Mouse (Mus musculus) midbrain, embryonic 11.5 days (tissue): ENCODE data around the gene Pgs1. TPM values are rescaled to one million over a fixed set of nuclear protein-coding genes. Genes with fewer than 3 reads are reported as not detected.

Experiments
- ATAC-seq: fragments of 200-750 bp; cut with Nextera tagmentation; 2 replicates; pipeline ENCODE4 v1.8.0; 2017; ENCODE audit warnings: moderate TSS enrichment, moderate library complexity; ENCODE audit not compliant: low FRiP score
- DNase-seq: peaks from one replicate; pipeline ENCODE4 v3.0.0; 2015; ENCODE audit warnings: low spot score; ENCODE audit errors: missing footprints
- H3K27ac ChIP-seq: fragments of 300-500 bp; sonication (generic); 2 replicates; pipeline ENCODE4 v1.5.1; 2014; ENCODE audit warnings: low read depth, low read length
- H3K27me3 ChIP-seq: fragments of 300-500 bp; sonication (generic); 2 replicates; pipeline ENCODE4 v1.6.1; 2014; ENCODE audit warnings: mild to moderate bottlenecking, low read length, moderate library complexity, mixed read lengths; ENCODE audit not compliant: control insufficient read depth, insufficient read depth
- H3K36me3 ChIP-seq: fragments of 300-500 bp; sonication (generic); 2 replicates; pipeline ENCODE4 v1.6.1; 2014; ENCODE audit warnings: mild to moderate bottlenecking, low read length, moderate library complexity, mixed read lengths; ENCODE audit not compliant: control insufficient read depth, insufficient read depth
- H3K4me1 ChIP-seq: fragments of 300-500 bp; sonication (generic); 2 replicates; pipeline ENCODE4 v1.6.1; 2014; ENCODE audit warnings: low read length; ENCODE audit not compliant: control insufficient read depth, insufficient read depth
- H3K4me2 ChIP-seq: fragments of 300-500 bp; sonication (generic); 2 replicates; pipeline ENCODE4 v1.6.1; 2014; ENCODE audit warnings: mild to moderate bottlenecking, moderate library complexity
- H3K4me3 ChIP-seq: fragments of 300-500 bp; sonication (generic); 2 replicates; pipeline ENCODE4 v1.5.1; 2014; ENCODE audit warnings: low read depth, low read length
- H3K9ac ChIP-seq: fragments of 300-500 bp; sonication (generic); 2 replicates; pipeline ENCODE4 v1.6.1; 2014; ENCODE audit warnings: low read length
- H3K9me3 ChIP-seq: fragments of 300-500 bp; sonication (generic); 2 replicates; pipeline ENCODE4 v1.6.1; 2016; ENCODE audit warnings: low read length; ENCODE audit not compliant: control insufficient read depth
- WGBS: fragments of 180-500 bp; shearing (Covaris S2); extraction: QIAGEN DNeasy Blood & Tissue Kit; methylation state at CpG from one replicate; pipeline ENCODE4 v1.1.7; 2014; 5-methylcytosine and 5-hydroxymethylcytosine counted together
- polyA plus RNA-seq: library from polyadenylated mRNA; unstranded; fragments of >200 nt; fragmentation: Nextera tagmentation; extraction: Ambion mirVana; gene quantifications from 2 replicates; pipeline ENCODE4 v1.2.1, GENCODE M21; 2014

Gene Pgs1
- 40.2 and 42.7 TPM in 2 replicates for polyA plus RNA-seq

DNA sequence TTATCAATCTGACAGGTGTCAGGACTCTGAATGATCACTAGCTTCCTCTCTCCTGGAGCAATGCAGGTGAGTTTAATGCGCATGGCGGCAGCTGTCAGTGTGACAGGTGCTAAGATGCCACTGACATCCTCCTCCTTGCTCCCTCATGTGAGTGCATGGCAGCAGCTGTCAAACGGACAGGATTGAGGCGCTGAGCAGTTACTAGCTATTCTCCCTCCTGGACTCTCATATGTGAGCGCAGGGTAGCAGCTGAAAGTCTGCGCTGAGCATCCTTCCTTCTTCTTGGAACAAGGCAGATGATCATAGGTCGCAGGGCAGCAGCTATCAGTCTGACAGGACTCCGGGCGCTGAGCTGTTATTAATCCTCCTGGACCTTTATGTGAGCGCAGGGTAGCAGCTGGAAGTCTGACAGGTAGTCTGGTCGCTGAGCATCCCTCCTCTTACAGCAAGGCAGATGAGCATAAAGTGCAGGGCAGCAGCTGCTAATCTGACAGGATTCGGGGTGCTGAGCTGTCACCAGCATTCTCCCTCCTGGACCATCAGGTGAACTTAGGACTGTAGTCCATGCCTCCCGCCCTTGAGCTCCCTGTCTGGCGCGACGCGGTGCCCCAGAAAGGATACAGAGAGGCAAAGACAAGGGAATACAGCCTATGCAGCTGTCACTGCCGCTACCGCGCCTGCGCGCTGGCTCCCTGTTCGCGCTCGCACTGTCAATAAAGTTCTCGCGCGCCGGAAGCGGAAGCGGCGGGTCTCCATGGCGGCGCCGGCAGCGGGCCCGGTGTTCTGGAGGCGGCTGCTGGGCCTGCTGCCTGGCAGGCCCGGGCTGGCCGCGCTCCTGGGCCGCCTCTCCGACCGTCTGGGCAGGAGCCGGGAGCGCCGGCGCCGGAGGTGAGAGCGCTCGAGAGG is at the start of gene Pgs1:
TSS of gene Pgs1 (plus strand) at position 167 of the 906 bp plus-strand sequence.
- 7% methylated on average over 48 of the region's 51 CpGs for WGBS
- Histone ChIP-seq H3K9ac (peak within 1 kb of the TSS; percentile 94), H3K27ac (peak within 1 kb of the TSS; percentile 67; the same call in 1 of the 2 replicates), H3K4me1 (peaks cover 25% of the 10 kb centered on the region), H3K4me2 (peak within 1 kb of the TSS; percentile 93), H3K4me3 (peak within 1 kb of the TSS; percentile 100), H3K27me3 (no peaks in the 10 kb centered on the region), H3K36me3 (no peaks in the 10 kb centered on the region), H3K9me3 (no peaks in the 10 kb centered on the region)
- DNase-seq (peak; percentile 100), ATAC-seq (peak; percentile 86)

DNA sequence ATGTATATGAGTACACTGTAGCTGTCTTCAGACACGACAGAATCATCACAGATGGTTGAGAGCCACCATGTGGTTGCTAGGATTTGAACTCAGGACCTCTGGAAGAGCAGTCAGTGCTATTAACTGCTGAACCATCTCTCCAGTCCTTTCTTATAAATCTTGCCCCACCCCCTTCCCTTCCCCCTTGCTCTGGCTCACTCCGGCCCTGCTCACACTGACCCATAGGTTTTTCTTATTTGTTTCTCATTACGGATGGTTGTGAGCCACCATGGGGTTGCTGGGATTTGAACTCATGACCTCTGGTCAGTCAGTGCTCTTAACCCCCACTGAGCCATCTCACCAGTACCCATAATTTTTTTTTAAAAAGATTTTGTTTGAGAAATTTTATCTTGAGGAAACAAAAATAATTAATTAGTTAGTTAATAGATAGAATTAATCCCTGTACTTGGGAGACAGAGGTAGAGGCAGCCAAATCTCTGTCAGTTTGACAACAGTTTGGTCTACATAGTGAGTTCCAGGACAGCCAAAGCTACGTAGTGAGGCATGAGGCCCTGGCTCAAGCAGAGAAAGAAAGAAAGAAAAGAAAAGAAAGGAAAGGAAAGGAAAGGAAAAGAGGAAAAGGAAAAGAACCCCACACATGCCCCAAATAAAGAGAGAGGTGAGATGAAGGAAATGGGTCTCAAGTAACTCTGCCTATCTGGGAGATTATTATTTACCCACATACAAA is 46.9 kb upstream of the Pgs1 start:
- 0 out of 2 replicates have a peak, but pooled peaks have one; percentile 29 for ATAC-seq
- no peak overlapping the region for H3K4me2 ChIP-seq

DNA sequence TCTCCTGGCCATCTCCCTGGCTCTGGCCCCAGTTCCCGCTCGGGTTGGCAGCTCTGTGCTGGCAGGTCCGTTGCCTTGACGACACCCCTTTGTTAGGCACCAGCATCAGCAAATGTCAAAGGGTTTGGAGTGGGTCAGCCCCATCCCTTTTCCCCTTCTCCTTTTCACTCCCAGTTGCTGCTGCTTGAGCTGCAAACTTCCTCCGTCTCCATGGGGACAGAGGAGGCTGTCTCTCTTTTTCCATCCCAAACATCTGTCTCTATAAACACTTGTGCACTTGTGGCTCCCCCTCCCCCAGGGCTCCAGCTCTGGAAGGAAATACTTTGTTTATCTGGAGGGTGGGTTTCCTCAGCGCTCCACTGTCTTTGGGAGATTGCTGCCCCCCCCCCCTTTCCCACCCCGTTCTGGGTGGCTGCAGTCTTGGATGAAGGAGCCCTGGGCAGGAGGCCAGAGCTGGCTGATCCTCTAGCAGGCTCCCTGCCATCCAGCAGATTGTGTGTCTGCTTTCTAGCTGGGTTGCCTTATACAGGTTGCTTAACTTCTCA is 46.3 kb upstream of the Pgs1 start:
- ATAC-seq (peak; percentile 92), DNase-seq (peak; percentile 96)
- Histone ChIP-seq H3K9ac (peak overlapping the region; percentile 13; the same call in 1 of the 2 replicates), H3K4me1 (peaks cover 36% of the 10 kb centered on the region), H3K27me3 (no peaks in the 10 kb centered on the region), H3K4me2 (peak overlapping the region; percentile 6; the same call in 1 of the 2 replicates), H3K27ac (peak overlapping the region; percentile 77), H3K4me3 (no peak overlapping the region), H3K36me3 (no peaks in the 10 kb centered on the region), H3K9me3 (no peaks in the 10 kb centered on the region)
- WGBS, result 1% methylated on average over 7 of the region's 7 CpGs

More for the DNA sequence above, 46.9 kb upstream of the Pgs1 start:
- H3K27me3 ChIP-seq, result no peaks in the 10 kb centered on the region
- H3K4me3 ChIP-seq, result no peak overlapping the region
- no peaks in the 10 kb centered on the region for H3K9me3 ChIP-seq
- peaks cover 36% of the 10 kb centered on the region for H3K4me1 ChIP-seq
- peak overlapping the region; percentile 77 for H3K27ac ChIP-seq
- DNase-seq, result peak; percentile 86
- H3K9ac ChIP-seq, result no peak overlapping the region
- WGBS, result 14% methylated on average over 4 of the region's 4 CpGs
- H3K36me3 ChIP-seq, result no peaks in the 10 kb centered on the region

DNA sequence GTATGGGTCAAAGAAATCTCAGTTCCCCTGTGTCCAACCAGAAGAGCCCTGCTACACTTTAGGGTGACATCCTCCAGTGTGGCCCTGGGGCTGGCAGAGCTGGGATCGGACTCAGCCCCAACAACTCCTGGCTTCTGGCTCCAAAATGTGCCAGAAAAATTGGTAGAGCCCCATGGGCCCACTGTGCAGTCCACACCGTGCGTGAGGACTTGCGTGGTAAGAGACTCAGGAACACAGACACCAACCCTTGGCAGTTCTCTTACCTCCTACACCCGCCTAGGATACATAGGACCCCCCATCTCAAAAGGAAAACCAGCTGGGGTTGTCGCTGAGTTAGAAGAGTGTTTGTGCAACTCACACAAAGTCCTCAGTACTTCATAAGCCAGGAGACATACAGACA is 45.2 kb upstream of the Pgs1 start:
- no peaks in the 10 kb centered on the region for H3K27me3 ChIP-seq
- H3K9ac ChIP-seq, result no peak overlapping the region
- no peak for ATAC-seq
- no peak for DNase-seq
- no peak overlapping the region for H3K27ac ChIP-seq
- no peak overlapping the region for H3K4me2 ChIP-seq
- no peaks in the 10 kb centered on the region for H3K36me3 ChIP-seq
- peaks cover 34% of the 10 kb centered on the region for H3K4me1 ChIP-seq
- H3K9me3 ChIP-seq, result no peaks in the 10 kb centered on the region
- 94% methylated on average over 6 of the region's 6 CpGs for WGBS
- no peak overlapping the region for H3K4me3 ChIP-seq

DNA sequence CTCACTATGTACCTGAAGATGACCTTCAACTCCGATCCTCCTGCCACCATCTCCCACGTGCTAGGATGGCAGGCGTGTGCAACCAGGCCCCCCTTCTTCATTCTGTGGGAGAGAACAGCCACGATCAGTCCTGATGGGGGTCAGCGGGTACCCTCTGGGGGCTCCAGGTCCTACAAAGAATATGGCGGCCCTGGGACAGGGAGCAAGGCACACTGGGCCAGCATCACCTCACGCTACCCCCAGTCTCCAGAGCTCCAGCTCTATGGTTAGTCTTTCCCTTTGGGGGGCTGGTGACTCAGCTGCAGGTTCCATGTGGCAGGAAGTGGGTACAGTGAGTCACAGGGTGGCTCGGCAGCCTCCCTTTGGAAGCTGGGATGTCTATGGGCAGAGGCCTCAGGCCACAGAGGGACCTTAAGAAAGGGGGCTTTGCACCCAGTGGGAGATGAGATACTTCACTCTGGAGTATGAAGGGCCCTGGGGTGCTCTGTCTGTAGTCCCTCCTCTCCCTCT is 44.7 kb upstream of the Pgs1 start:
- WGBS, result 82% methylated on average over 8 of the region's 8 CpGs
- ATAC-seq, result no peak
- Histone ChIP-seq H3K27me3 (no peaks in the 10 kb centered on the region), H3K9ac (no peak overlapping the region), H3K4me2 (no peak overlapping the region), H3K36me3 (no peaks in the 10 kb centered on the region), H3K4me3 (no peak overlapping the region), H3K4me1 (peaks cover 34% of the 10 kb centered on the region), H3K27ac (no peak overlapping the region), H3K9me3 (no peaks in the 10 kb centered on the region)
- DNase-seq, result no peak

DNA sequence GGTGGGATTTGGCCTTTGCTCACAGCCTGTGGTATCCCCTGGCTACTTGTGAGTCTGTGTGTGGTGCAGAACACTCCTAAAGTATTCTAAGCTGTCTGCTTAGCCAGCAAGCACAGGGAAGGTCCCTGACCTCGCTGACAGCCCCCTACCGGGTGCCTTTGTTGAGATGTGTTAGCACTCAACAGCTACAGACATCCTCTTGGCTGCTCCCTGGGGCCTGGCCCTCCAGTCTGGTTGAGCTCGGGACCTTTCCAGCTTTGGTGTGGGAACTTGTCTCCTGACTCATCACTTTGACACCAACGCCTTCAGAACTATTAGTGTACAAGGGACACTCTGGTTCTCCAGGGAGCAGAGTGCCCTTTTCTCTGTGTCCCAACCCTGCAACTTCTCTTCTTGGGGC is 44.2 kb upstream of the Pgs1 start:
- 8% methylated on average over 4 of the region's 4 CpGs for WGBS
- Histone ChIP-seq H3K9me3 (no peaks in the 10 kb centered on the region), H3K27ac (0 out of 2 replicates have a peak overlapping the region, but pooled peaks have one; percentile 5), H3K36me3 (no peaks in the 10 kb centered on the region), H3K4me2 (no peak overlapping the region), H3K27me3 (no peaks in the 10 kb centered on the region), H3K4me3 (no peak overlapping the region), H3K9ac (no peak overlapping the region), H3K4me1 (peaks cover 34% of the 10 kb centered on the region)
- no peak for DNase-seq
- no peak for ATAC-seq

DNA sequence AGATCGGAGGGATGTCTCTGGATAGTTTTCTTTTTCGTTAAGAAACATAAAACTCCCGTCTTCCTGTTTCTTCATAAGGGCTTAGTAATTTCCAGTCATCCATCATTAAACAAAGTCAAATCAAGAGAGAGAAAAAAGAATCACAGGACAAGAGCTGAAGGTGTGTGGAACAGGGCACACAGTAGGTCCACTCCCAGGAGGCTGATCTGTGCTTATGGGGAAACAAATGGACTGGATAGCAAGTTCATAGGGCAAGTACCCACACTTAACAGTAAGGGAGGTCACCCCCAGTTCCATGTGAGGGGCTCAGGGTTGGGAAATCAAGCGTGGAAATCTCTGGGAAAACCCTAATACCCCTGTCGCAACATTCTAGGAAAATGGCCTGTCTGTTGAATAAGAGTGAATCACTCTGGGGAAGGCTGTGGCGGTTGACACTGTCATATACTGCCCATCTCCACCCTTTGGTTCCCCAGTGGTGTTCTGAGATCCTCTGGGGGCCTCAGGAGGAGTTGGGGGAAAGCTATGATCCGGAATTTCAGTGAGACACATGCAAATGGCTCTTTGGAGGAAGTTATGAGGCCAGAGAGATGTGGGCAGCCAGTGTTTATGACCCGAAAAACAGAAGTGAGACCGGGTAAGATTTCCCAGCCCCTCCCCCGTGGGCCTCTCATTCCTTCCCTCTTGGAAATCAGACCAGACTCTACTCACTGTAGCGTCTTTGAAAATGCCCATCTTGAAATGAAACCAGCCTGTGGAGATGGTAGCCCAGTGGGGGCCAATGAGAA is 39.7 kb upstream of the Pgs1 start:
- H3K9me3 ChIP-seq, result no peaks in the 10 kb centered on the region
- H3K27me3 ChIP-seq, result no peaks in the 10 kb centered on the region
- no peak overlapping the region for H3K4me2 ChIP-seq
- no peak overlapping the region for H3K4me3 ChIP-seq
- DNase-seq, result no peak
- 84% methylated on average over 11 of the region's 11 CpGs for WGBS
- no peak overlapping the region for H3K27ac ChIP-seq
- no peaks in the 10 kb centered on the region for H3K36me3 ChIP-seq
- H3K4me1 ChIP-seq, result peaks cover 13% of the 10 kb centered on the region
- no peak for ATAC-seq
- no peak overlapping the region for H3K9ac ChIP-seq

DNA sequence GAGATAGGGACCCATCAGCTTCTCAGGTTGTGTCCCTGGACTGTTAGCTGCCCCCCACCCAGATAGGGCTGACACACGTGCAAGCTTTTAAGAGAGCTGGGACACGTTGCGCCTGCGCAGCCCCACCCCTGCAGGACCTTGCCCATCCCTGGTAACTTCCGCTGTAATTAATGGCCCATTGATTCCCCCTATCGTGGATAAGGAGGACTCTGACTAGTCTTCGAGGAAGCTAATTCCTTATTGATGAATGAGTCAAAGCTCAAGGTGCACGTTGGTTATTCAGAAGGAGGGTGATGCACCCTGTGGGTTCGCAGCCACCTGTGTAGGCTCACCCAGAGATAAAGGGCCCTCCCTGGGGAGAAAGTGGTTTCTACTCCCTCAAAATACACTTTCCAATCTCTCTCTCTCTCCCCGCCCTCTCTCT is 39.1 kb upstream of the Pgs1 start:
- Histone ChIP-seq H3K4me1 (peaks cover 6% of the 10 kb centered on the region), H3K9ac (no peak overlapping the region), H3K4me3 (no peak overlapping the region), H3K4me2 (no peak overlapping the region), H3K36me3 (no peaks in the 10 kb centered on the region), H3K27me3 (no peaks in the 10 kb centered on the region), H3K9me3 (no peaks in the 10 kb centered on the region), H3K27ac (no peak overlapping the region)
- no peak for ATAC-seq
- 81% methylated on average over 10 of the region's 10 CpGs for WGBS
- DNase-seq, result no peak
